Mouse (Mus musculus) urinary bladder, postnatal 4 days (tissue): Measurements from ENCODE around the gene AB124611.
"Not testable (repeated sequence)": the region's sequence is repeated elsewhere in the genome, so short reads cannot be mapped to it uniquely, and the experiment has no call there.

Source experiments
- DNase-seq, 2 experiments: peaks; one replicate each; pipeline ENCODE4 v3.0.0; 2021 to 2022; ENCODE audit warnings: low spot score in 2 of 2

The AB124611 gene

DNA sequence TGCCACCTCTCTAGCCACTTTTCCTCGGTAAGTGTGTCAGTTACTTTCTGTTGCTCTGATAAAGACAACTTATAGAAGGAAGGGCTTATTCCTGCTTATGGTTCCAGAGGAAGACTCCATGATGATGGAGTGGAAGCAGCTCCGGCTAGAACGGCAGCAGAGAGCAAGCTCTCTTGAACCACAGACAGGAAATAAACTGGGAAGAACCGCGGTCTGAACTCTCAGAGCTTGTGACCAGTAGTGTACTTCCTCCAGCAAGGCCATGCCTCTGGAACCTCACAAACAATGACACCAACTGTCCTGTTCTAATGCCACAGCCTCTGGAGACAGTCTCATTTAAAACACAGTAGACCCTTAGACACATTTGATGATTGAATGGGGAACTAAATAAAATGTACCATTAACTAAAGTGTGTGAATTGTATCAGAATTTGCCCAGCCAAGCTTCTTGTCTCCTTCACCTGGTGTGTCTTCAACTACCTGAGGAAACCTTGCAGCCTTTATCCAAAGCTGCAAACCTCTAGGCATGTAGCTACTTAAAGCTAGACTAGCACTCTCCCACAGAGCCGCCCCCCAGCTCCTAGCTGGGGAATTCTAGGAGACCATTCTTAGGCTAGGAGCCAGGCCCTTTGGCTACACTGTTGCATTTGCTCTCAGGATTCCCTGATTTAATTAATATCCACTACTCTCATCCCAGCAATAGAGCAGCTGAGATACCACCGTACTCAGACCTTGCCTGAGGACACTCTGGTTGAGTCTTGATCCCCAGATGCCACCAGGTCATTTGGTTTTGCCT is 637 bp upstream of the AB124611 start:
- DNase-seq, result no peak

DNA sequence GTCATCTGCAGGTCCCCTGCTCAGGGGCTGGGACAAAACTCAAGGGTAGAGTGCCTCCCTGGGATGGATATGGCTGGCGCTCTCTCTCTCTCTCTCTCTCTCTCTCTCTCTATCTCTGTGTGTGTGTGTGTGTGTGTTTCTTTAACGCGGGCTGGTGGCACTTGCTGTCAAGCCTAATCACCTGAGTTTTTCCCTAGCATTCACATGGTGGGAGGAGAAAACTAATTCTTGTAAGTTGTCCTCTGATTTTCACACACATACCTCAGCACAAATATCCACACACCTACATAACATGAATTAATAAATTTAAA is 613 bp downstream of the AB124611 start:
- no peak for DNase-seq

DNA sequence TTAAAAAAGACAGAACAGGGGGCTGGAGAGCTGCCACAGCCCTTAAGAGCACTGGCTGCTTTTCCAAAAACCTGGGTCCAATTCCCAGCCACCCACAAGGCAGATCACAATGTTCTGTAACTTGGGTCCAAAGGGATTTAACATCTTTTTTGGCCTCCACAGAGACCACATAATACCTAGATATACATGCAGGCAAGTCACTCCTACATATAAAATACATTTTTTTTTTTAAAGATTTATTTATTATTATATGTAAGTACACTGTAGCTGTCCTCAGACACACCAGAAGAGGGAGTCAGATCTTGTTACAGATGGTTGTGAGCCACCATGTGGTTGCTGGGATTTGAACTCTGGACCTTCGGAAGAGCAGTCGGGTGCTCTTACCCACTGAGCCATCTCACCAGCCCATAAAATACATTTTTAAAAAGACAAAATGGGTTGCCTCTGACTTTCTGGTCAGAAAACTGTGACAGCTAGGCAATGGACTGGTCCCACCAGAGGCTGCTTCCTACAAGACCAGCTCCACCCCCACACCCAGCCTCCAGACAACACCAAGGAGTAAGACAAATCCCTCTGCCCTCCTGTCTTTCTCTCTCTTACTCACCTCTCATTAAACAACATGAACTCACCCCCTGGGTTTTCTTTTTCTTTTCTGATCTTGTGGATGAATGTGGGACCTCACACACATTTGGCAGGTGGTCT is 1.3 kb downstream of the AB124611 start:
- DNase-seq, result no peak

DNA sequence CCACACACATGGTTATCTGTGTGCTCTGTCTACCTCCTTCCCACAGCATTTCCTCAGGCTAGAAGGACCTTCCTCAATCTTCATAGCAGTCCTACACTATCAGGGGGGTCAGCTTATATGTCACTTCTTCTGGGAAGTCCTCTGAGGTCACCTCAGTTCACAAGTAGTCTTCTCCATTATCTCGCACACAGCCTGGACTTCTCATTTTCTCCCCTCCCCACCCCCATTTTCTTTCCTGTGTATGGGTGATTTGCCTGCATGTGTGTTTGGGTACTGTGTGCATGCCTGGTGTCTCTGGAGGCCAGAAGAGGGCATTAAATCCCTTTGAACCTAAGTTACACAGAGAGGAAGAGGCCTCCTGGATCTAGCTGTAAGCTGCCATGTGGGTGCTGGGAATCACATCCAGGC is 1.9 kb downstream of the AB124611 start:
- DNase-seq, result no peak

DNA sequence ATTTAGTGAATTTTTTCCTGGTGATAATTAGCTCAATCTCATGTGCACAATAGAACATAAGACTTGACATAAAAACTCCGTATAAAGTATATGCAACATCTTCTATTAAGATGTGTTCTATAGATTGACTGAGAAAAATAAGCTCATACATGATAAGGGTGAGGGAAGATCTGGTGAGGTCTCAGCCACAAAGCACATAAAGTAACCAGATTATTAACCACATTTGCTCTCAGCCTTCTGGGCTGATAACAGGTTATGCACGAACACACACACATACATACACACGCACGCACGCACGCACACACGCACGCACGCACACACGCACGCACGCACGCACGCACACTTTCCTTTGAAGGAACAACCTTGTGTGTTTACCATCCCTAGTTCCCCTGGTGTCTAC is 10.5 kb downstream of the AB124611 start:
- DNase-seq, result no peak

DNA sequence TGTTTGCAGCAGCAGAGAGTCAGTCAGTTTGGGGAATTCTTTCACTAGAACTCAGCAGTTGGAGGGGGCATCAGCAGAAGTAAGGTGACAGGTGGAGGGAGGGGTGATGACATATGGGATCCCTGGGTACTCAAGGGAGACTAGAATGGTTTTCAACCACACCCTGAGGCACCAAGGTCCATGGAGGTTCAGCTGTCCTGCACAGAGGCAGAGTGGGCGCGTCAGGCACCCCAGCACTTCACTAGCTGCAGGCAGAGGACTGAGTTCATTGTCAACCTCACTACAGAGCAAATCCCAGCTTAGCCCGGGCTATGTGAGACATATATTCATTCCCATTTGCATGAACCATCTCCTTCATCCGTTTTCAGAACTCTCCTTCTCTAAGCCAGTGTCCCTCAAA is 11.0 kb downstream of the AB124611 start:
- no peak for DNase-seq

DNA sequence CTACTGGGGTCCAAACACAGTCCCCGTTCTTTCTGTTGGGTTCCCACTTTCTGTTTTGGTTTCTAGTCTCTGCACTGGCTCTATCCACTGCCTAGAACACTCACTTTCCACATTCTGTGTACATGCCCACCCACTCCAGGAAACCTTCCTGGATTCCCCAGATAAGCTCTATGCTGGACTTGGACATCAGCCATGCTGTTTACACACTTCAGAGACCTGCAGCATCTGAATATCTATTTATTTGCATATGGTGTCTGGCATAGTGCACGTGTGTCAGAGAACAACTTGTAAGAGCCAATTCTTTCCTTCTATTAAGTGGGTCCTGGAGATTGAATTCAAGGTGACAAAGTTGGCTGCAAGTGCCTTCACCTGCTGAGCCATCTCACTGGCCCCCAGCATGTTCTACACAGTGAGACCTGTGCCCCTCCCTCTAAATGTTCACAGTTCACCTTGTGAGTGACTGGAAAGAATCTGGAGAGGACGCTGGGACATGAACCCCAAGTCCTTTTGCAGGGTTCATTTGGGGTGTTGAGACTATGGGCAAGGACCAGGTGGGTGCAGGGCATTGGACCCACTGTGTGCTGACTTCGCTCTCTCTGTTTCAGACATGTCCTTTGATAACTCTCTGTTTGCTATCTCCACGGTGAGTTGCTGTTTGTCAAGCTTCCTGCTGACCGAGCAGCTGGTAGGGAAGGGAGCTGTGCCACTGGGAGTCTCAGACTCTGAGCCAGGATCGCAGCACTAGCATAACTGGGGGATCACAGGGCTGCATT is 14.2 kb downstream of the AB124611 start:
- DNase-seq, result no peak

DNA sequence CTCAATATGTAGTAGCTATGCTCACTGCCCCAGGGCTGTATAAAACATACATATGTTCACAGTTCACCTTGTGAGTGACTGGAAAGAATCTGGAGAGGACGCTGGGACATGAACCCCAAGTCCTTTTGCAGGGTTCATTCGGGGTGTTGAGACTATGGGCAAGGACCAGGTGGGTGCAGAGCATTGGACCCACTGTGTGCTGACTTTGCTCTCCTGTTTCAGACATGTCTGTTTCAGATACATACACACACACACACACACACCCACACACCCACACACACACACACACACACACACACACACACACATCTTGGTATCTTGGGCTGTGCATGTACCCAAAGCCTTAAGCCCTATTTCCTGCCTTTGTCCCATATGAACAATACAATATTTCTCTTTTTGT is 16.0 kb downstream of the AB124611 start:
- DNase-seq, result not testable (repeated sequence)

DNA sequence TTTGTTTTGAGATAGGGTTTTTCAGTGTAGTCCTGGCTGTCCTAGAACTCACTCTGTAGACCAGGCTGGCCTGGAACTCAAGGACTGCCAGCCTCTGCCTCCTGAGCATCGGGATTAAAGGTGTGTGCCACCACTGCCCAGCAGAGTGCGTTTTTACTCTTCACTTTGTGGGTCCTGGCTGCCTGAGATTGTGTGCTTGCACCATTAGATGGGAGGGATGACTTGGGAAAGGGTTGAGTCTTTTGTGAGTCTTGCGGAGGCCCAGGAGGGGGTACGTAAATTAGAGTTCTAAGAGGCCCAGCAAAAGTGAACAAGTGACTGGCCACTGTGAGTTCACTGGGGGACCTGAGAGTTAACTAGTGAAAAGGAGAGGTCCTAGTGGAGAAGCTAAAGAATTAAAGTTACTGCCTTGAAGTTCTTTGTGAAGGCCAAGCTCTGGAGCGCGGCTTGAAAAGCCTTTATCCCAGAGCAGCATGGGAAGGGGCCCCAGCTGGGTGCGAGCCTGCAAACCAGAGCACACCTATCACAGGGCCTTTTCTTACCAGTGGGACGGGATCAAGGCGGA is 19.5 kb downstream of the AB124611 start:
- DNase-seq, result no peak

DNA sequence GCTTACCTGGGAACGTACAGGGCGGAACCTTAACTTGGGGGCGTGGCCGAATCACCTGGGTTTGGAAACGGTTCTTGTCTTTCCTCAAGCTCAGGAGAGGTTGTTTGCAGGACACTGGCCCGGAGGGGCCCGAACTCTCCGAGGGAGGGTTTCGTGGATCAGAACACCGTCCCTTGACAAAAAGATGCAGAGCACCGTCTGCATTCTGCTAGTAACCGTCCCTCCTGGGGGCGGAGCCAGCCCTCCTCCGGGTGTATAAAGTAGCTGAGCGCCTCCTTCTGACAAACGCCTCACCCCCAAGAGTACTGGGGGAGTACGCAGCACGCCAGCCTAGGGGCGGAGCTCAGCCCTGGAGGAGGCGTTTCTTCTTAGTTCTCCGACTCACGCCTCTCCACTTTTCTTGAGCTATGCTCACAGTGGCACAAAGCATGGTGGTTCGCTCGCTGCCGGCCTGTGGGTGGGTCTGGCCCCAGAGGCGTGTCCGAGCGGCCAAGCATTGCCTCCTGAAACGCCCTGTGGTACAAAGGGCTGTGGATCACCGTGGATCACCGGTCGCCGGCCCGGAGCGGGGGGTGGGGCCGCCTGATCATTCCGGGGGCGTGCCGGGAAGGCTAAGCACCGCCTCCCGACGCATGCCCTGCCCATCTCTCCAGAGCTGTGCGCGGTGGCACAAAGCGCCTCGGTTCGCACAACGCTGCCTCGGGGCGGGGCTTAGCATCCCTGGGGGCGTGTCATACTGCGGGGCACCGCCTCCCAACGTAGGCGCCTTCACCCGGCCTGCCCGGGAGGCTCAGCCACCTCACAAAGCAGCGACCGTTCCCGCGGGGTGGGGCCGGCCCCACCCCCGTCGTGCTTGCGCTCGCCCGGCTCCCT is 20.2 kb downstream of the AB124611 start:
- DNase-seq, result peak; percentile 99 to 100

DNA sequence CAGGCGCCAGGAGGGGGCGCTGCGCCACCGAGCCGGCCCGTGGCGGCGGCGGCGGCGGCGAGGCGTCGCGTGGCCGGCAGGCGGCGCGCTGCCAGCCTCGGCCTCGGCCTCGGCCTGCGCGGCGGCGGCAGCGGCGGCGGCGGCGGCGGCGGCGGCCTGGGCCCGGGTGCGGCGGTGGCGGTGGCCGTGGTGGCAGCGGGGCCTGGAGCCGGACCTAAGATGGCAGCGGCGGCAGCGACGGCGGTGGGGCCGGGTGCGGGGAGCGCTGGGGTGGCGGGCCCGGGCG is 20.8 kb downstream of the AB124611 start, which contains the start of gene Carm1:
Gene Carm1, plus strand, starts transcription at position 106 of the 286 bp plus-strand sequence.
- no peak for DNase-seq

DNA sequence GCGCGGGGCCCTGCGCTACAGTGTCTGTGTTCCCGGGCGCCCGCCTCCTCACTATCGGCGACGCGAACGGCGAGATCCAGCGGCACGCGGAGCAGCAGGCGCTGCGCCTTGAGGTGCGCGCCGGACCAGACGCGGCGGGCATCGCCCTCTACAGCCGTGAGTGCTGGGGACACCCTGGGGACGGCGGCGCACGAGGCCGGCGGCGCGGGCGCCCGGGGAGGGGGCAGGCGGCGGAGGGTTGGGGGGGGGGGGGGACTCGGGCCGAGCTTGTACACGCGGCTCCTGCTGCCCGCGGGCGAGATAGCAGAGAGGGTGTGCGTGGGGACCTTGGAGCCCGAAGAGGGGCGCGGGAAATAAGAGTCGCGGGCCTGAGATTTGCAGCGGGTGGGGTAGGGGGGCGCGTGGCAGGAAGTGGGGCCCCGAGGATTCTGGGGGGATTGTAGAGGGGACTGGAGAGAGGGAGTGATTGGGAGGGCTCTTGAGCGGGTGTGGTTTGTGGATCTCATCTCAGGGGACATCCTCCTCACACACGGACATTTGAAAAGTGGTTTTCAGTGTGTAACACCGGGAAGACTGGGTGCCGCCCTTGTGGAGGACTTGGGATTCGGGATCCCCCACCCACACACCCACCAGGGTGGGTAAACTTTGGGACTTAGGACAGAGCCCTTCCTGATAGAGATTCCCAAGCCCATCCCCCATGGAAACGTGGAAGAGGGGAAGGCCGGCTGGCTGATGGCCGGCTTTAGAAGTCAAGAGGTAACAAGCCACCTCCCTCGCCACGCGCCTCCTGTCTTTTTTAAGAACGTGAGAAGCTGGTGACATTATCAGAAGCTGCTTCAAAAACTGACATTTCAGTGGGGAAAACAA is 21.3 kb downstream of the AB124611 start:
- peak; percentile 25 to 65 for DNase-seq

DNA sequence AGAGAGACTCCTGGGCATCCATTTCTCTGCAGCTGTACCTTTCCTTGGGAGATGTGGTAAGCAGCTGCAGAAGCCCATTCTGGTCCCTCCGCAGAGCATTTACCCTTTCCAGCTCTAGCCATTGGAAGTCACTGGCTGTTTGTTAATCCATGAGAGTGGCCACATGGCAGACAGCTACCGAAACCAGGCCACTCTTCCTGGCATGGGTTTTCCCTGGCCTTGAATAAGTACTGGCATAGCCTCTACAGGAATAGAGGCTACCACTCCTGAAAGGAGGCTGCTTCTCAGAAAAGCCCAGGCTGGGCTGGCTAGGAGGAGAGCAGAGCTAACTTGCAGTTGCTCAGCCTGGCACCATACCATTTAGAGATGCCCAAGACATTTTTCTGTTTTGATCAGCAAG is 25.1 kb downstream of the AB124611 start:
- DNase-seq, result no peak

DNA sequence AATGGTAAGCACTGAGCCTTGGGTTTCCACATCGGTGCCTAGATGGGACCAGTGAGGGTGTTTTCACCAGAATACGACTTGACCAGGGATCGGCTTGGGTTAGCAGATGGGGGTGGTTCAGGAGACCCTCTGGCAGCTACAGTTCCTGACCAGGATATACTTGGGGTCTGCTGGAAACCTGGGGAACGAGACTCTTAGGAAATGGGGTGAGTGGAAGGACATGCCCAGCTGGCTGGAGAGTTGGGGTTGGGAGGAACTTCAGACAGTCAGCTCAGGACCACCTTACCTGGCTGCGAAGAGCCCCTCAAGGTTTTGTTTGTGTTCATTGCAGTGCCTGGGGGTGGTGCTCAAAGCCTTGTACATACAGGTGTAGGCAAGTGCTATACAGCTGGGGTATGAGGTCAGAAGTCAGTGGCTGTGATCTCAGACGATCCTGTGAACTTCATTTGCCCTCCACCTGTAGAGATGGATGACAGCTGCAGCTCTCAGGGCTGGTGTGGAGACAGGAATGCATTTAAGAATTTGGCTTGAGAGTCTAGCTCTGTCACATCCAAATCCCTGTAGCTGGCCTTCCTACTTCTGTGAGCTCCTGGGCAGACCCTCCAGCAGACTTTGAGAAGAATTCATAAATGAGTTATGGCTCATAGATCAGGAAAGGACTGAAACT is 27.8 kb downstream of the AB124611 start:
- no peak for DNase-seq

DNA sequence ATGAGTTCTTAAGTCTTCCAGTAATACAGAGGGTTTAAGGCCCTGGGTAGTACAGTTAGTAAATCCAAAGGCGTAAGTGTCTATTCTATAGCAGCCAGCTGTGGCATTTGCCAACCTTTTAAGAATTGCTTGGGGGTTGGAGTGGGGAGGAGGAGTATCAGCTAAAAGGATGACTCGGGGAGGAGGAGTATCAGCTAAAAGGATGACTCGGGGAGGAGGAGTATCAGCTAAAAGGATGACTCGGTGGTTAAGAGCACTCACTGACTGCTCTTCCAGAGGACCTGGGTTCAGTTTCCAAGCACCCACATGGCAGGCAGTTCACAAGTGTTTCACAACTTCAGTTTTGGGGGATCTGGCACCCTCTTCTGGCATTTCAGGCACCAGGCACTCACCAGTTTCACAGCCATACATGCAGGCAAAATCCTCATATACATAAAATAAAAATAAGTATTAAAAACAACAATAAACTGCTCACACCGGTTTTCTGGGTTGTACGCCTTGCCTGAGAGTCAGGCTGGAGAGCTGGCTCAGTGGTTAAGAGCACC is 29.3 kb downstream of the AB124611 start:
- no peak for DNase-seq

DNA sequence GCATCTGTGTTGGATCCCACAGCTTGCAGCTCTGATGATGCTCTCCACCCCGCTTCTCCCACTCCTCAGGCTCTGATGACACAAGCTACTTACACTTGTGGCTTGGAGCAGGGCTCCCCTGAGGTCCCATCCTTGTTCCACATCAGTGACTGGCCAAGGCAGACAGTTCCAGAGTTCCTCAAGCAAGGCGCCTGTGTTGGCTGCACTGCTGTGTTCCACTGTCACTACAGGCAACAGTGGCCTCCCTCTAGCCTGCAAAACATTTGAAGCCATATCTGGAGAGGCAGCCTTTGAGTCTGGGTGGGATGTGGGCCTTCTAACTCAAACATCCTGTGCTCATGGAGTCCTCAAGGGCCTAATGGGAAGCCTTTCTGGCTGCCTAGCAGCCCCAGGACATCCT is 31.0 kb downstream of the AB124611 start:
- DNase-seq, result no peak

DNA sequence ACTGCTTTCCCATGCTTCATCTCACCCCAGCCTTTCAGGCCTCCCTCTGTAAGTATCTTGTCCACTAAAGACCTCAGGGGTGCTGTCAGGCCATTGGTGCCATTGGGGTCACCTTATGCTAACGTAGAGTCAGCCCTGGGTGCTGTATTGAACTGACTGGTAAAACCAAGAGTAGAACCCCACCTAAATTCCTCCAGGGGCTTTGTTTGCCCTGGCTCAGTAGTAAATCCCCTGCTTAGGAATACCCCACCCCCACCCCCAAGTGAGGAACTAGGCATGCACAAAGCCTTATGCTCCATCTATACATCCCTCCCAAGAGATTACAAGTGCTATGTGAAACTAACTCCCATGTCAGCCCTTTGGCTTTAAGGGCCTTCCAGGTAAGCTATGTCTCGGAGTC is 31.6 kb downstream of the AB124611 start:
- no peak for DNase-seq

DNA sequence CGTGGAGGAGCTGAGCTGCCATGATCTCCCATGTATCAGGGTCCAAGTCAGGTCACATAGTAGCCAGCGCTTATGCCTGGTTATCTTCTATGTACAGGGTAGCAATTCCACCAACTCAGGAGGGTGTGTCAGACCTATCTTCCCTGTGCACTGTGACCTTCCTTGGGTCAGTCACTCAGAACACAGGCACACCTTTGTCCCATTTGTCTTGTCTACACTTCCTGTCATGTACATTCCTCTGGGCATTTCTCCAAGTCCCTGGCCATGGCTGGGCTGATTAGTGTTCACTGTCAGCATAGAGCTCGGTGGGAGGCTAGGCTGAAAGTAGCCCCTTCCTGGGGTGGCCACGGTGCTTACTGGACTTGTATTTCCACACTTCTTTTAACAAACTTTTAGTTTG is 32.4 kb downstream of the AB124611 start:
- no peak for DNase-seq

DNA sequence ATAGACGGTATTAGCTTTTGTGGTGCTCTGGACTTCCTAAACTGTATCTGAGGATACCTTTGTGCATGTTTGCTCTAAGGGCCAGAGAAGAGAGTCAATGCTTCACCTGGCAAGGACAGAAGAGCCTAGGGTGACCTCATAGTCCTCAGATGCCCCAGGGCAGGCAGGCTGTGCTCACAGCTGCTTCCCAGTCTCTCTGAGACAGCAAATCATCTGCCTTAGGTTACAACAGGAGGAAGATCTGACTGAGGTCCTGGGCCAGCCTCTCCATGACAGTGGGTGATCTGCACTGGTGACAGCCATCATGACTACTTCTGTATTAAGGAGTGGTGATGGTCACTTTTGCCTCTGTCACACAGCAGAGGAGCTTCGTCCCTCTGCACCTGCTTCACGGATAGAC is 33.2 kb downstream of the AB124611 start:
- no peak for DNase-seq

DNA sequence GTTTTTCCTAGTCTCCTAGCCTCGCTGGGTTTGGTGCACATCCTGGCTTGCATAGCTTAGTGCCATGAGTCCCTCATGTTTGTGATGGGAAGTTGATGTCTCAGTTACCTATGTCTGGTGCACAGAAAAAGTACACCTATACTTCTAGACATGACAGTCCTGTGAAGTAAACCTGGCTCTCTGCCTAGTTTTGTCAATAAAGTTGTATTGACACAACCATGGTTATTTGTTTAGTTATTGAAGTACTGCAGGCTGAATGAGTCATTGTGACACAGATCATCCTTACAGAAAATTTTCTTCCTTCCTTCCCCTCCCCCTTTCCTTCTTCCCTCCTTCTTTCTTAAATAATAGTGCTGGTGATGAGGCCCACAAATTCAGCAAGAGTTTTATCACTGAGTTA is 38.4 kb downstream of the AB124611 start:
- no peak for DNase-seq
